Mouse (Mus musculus): ENCODE measurements at regions not wholly inside any gene's neighbourhood (a gene's known extent, or its start where the extent isn't known, plus 50 kb on each side); places are given as distances from the start of the nearest gene placed in this dataset.

DNA sequence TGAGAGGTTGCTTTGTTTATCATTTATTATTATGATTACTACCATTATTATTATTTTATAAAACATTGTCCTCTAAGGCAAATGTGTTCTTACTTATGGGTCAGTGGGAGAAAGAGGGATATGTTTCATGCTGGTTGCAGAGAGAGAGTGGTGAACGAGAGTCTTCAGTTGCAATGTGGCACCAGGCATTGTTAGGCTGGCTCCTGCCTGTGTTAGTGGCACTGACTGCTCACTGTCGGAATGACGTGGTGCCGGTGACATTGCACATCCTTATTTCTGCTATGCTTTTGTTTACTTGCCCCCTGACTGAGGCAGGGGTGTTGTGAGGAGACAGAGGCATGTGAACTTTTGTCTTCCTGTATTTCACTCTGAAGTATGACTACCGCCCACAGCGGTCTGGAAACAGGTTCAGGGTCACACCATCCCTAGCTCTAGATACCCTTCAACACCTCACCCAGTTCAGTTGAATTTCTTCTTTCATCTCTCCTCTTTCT lies 138.1 kb downstream of the Ppp4r2 start:
- no peak for DNase-seq (ENCODE audit: low spot score in 2 of 2)

DNA sequence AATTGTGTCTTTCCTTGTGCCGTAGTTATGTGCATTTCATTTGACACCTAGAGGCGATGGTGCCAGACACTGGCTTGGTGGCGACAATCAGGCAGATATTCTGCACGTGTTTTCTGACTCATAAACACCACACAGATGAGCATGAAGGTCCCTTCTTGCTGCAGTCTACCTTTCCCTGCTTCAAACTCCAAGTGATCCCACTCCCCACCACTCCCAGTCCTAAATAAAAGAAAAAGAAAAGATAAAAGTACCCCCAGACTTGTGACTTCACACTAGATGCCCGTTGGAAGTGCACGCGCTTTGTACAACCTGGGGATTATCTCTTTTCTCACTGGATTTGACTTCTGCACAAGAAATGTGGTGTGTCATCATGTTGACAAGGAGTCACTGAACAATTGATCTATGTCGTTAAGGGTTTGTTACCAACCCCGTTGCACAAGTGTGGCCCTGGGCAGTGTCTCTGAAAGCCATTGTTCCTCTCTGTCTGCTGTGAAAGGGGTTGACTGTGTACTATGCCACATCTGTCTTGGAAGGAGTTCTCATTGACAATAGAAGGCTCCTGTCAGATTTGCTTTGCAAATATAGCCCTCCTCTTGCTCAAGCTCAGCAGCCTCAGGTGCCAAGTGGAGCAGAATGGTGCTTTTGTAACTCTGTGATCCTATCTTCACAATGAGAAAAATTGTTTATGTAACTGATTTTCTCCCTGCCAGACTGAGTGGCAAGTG lies 140.1 kb downstream of the Ppp4r2 start:
- no peak for DNase-seq (ENCODE audit: low spot score in 2 of 2)

DNA sequence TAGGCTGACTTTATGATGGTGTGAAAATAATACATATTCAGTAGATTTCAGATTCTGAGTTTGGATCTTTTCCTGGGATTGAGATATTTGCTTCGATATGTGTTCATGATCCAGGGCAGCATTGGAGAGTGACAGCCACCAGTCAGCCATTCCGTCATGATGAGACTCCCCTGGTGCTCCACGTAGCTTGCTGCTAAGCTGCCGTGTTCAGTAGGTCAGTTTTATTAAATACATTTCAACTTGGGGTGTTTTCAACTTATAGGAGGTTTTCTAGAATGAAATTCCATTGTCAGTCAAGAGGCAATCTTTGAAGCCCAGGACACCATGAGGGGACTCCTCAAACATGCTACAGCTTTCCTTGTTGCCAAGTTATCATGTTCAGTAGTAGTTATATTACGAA lies 141.3 kb downstream of the Ppp4r2 start:
- no peak for DNase-seq (ENCODE audit: low spot score in 2 of 2)

DNA sequence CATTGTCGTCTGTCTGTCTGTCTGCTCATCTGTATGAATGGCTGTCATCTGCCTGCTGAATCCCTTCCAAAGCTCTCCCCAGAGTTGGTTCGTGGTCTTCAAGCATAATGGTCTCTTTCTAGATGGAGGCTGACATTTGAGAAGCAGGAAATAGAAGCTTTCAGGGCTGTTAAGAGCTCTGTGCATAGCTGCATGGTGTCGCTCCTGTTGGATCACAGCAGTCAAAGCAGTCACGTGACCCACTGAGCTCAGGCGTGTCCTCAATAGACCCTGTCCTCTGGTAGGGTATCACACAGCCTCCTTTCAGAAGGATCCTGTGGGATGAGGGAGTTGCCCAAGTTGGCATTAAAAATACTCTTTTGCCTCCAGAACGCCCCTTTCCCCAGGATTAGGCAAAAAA lies 142.4 kb downstream of the Ppp4r2 start:
- peak; percentile 35 to 50 for DNase-seq (ENCODE audit: low spot score in 2 of 2)

DNA sequence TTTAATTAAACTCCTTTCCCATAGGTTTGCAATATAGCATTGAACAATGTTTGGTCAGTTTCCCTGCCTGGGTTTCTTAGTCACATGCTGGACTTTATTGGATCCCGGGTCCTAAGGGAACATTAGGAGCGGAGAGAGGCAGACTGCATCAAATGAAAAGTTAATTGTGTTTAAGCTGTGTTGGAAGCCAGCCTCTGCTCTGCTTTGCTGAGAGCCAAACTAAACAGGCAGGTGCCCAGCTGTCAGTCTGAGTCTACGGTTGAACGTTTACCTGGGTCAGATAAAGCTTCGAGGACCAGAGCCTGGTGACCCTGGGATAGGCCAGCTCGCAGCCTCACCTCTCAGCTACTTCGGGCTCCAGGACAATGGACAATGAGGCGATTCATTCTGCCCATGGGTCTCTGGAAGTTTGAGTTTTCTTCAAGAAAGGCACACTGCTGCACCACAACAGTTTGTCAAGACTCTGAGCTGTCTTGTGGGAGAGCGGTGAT lies 143.8 kb downstream of the Ppp4r2 start:
- DNase-seq (ENCODE audit: low spot score in 2 of 2), result no peak

DNA sequence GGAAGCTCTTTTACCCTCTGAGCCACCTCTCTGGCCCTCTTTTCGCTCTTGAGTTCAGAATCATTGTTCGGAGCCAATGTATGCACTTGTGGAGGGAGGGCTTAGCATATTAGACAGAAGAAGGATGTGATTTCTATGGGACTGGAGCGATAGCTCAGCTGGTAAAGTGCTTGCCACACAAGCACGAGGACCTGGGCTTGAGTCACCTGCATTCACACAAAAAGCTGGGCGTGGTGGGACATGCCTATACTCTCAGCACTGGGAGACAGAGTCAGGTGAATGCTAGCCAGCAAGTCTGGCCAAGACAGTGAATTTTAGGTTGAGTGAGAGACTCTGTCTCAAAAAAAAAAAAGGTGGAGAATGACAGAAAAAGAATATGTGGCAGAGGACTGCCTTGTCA lies 144.7 kb downstream of the Ppp4r2 start:
- DNase-seq (ENCODE audit: low spot score in 2 of 2), result no peak

DNA sequence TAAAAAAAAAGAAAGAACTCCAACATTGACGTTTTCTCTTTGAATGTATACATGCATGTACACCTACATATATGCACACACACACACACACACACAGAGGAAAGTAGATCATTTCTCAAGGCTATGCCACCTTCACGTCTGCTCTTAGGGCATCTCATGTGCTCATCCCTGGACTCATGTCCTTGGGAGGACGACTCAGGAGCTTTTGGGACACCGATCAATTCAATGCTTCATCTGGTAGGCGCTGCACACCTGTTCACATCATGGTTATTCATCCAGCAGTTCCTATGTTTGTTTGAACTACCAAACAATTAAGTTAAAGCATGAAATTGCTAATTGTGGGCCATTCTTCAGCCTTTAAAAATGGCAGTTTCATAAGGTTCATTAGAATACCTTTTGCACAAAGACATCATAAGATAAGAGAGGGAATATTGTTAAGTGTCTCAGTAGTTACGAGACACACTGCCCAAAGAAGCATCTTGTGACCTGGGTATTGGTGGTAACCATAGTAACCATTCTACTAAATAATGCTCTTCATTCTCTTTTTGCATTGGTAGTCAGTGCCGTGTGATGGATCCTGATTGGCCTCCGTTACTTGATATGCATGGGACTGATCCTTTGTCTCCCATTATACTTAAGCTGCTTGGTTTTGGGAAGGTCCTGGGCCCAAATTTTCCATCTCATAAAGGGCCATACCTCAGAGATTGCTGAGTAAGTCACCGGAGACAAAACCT lies 145.5 kb downstream of the Ppp4r2 start:
- DNase-seq (ENCODE audit: low spot score in 2 of 2), result no peak

DNA sequence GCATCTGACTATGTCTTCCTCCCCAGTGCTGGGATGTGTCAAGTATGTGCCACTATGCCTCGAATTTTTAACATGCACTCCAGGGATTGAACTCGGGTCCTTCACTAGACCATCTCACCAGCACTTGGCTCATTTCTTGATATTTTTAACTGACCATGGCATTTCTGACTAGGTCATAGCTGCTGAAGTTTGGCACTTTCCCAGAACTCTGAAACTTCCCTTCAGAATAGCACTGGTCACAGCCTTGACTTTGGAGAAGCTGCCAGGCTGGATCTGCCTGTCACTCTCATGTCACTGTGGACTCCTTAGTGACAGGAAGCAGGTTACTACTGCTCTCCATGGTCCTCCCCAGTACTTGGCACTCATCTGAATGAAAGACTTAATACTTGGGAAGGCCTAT lies 146.7 kb downstream of the Ppp4r2 start:
- DNase-seq (ENCODE audit: low spot score in 2 of 2), result no peak

DNA sequence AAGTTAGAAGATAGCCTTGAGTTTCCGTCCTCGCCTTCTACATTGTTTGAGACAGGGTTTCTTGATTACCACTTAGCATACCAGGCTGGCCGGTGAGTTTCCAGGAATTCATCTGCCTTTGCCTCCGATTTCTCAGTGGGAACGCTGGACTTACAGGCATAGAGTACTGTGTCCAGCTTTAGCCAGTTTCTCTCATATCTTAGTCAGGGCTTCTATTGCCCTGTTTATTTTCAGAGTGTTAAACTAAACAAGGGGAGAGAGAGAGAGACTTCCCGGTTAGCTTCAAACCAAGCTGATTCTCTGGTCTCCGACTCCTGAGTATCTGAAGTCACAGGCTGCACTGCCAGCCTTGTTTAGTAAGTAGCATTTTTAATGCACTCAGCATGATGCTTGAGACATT lies 151.4 kb downstream of the Ppp4r2 start:
- no peak for DNase-seq (ENCODE audit: low spot score in 2 of 2)

DNA sequence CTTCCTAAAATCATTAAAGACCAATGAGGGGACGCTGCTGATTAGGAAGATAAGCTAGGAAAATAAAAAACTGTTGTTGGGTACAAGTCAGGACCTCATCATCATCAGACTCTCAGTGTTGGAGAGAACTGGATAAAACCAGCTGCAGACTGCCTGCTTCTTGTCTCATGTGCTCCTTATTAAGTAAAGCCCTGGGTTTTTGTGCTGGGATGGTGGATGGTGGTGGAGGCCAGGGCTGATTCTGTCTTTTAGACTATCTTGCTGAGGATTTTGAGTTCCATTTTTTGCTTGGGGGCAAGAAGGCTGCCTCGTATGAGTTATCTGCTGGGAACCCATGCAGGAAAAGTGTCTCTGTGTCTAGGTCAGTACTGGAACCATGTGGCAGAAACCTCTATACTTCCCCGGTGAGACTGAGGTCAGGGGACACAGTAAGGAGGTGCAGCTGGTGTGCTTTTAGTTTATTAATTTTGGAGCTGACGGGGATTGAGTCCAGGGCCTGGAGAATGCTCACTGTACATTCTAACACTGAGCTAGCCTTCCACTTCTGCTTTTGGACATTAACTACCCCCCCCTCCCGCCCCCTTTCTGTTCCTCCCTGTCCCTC lies 152.0 kb downstream of the Ppp4r2 start:
- DNase-seq (ENCODE audit: low spot score in 2 of 2), result no peak

DNA sequence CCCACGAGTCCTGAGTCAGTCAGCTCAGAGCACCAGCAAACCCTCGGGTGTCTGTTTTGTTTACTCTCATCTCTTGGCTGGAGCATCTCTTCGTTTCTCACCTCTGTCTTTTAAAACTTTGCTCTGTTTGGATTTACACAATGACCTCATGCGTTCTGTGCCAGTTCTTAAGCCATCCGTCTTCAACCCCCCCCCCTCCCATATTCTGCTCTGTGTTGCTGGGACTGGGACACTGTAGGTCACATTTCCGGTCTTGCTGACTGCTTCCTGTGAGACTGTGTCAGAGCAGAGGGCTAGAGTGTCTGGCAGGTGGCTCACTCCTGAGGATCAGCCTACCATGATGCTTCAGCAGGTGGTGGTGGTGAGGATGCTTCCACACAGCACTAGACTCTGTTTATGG lies 155.1 kb downstream of the Ppp4r2 start:
- no peak for DNase-seq (ENCODE audit: low spot score in 2 of 2)

DNA sequence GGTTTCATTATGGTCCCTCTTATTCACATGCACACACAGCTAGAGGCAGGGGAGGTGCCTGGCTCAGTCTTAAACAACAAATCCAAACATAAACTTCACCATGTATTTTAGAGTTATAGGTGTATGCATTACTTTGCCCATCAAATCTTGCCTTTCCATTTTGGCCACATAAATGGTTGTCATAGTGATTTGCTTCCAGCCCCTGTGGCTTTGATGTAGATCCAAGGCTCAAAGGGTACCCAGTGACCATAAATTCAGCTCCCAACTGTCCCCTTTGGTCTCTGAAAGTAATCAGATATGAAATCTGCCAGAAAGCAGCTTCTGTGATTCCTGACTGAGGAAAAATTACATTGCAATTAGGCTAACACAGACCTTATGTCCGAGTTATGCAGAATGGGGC lies 160.0 kb downstream of the Ppp4r2 start:
- no peak for DNase-seq (ENCODE audit: low spot score in 2 of 2)

DNA sequence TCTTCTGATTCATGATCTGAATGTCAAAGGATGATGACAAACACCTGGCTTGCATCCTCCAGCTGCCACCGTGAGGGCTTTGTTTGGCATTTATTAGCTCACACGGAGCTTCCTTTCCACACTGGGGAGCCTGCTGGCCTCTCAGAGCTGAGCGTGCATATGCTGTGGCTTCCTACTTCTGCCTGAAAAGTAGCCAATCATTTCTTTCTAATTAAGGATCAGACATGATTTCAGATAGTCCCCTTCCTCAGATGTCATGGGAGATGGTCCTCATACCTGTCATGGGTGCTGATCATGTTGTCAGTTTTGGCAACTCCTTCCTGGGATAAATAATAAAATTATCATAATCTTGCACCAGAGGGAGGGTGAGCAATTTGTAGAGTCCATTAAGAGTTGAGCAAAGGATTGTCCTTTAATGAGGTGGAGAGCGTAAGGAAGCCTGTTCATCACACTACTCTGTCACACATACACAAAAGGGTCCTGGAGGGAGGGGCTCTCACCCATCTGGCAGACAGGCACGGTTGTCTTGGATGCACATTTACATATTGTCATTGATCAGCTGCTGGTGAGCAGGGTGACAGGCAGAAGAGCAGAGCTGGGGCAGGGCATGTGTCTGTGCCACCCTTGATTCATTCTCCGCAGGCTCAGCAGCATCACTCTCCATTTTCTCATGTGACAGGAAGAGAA lies 162.6 kb downstream of the Ppp4r2 start:
- DNase-seq (ENCODE audit: low spot score in 2 of 2), result no peak

DNA sequence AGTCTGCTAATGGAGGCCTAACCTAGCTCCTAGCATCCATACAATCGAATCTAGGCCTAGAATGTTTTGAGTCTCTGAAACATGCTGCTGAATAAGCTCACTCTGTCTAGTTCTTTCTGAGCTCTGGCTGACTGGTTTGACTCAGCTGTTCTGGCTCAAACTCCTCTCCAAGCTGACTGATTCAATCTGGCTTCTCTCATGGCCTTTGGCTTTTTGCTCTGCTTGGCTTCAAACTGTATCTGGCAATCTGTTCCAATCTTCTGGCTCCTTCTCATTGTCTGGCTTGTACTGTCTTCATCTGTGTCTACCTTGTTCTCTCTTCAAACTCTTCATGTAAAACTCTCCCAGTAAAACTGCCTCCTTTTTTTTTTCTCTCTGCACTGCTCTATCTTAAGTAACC lies 164.9 kb downstream of the Ppp4r2 start:
- no peak for DNase-seq (ENCODE audit: low spot score in 2 of 2)

DNA sequence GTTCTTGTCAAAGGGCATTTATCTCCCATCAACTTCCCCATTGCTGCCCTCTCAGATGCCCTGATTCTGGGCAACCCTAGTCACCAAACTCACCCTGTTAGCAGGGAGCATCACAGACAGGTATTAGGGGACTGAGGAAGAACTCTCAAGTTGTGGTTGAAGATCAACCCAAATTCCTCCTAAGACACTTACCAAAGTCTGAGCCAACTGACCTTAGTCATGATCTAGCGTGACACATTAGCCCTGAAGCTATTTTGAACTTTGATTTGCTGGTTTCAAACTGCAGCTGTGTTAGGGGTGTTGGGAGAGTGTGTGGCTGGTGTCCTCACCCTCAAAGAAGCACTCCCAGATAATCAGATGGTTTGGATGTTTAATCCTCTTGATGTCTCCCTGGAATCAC lies 170.5 kb downstream of the Ppp4r2 start:
- no peak for DNase-seq (ENCODE audit: low spot score in 2 of 2)

DNA sequence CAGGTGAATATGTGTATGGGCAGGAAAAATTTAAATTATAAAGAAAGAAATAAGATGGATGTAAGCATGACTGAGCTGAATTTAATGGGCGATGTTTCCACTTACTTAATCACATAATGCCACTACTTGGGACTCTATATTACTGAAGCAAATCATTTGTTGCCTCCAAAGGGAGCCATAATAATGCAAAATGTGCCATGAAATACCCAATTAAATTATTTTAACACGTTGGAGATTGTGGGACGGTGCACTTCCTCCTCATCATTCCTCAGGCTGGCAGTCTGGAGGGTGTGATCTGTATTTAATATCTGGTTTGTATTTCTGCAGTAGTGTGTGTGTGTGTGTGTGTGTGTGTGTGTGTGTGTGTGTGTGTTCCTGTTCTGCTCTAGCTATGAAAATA lies 188.2 kb downstream of the Ppp4r2 start:
- no peak for DNase-seq (ENCODE audit: low spot score in 2 of 2)

DNA sequence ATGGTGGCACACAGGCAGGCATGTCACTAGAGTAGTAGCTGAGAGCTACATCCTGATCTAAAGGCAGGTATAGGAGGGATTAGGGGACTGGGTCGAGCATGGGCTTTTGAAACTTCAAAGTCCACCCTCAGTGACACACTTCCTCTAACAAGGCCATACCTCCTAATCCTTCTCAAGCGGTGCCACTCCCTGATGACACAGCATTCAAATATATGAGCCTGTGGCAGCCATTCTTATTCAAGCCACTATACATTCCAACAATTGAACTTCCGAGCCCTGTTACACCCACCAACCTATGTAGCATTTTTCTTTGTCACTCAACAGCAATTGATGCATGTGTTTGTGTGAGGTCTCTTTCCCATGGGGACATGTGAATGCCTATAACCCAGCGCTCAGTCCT lies 192.4 kb downstream of the Ppp4r2 start:
- DNase-seq (ENCODE audit: low spot score in 2 of 2), result no peak

DNA sequence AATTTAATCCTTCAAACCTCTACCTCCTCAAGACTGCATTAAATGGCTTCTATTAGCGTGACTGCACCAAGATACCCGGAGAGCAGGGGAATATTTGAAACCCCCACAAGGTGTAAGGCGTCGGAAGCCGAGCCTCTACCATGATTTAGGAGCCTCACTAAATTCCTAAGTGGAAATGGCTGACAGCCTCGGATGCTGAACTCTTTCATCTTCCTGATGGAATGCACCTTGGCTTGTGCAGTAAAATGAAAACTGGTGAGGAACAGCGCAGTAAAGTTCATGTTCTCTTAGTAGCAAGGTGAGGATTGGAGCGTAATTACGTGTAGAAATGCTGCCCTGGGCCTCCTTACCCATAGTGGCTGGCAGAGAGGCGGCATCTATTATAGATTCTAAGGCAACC lies 194.0 kb downstream of the Ppp4r2 start:
- no peak for DNase-seq (ENCODE audit: low spot score in 2 of 2)

DNA sequence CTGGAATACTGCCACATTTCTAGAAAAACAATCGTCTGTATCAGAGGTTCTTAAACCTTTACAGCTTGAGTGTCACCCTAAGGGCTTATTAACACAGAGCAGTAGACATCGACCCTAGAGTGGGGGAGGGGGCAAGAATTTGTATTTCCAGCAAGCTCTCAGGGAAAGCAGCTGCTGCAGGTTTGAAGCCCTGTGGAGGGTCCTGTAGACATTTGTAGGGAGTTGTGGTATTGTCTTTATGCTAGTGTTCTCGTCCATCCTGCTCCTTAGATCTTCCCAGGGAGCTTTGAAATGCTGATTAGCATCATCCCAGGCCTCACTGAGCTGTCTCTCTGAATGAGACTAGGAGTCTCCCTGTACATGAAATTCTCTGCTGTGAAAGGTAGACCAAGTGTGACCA lies 196.0 kb downstream of the Ppp4r2 start:
- DNase-seq (ENCODE audit: low spot score in 2 of 2), result no peak

DNA sequence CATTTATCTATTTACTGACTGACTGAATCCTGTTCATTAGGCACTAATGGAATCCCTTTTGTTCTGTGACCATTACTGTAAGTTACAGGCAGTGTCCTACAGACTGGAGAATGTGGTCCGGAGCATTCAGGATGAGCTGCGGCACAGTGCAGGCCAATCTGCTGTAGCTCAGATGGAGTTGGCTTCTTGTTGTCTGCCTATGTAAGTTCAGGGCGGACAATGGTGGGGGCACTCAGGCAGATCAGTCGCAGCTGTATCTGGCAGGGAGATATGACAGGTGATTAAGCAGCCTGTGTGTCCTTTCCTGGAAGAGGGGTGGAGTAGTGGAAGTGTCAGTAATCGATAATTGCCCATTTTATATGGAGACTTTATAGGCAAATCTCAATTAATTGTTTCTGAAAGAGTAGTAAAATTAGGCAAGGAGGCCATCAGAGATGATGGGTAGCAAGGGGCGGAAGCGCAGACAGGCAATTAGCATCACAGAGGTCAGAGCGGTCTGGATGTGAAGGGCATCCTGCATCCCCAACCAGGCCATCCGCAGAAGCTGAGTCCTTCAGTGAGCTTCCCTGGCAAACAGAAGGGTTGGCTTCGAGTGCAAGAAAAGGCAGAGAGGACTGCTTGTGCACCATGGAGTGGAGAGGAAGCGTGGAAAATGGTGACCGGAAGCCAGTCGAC lies 197.2 kb downstream of the Ppp4r2 start:
- no peak for DNase-seq (ENCODE audit: low spot score in 2 of 2)

DNA sequence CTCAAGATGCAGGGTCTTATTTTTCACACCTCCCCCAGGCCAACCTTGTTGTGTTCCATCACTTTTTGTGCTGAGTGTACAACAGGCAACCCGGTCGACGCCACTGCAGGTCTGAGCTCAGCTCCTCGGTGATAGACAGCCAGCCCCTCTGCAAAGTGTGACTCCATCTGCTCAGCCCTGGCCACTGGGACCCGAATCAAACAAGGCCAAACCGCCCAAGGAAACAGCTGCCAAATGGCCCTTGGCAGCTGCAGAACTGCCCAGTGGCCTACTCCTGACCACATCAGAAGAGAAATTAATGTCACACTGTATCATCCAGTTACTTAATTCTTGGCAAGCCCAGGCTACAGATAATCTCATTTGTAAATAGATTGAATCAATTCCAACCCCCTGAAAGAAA lies 213.3 kb downstream of the Ppp4r2 start:
- DNase-seq (ENCODE audit: low spot score in 2 of 2), result no peak

Data from layer of hippocampus, postnatal 14 days (tissue).